Mouse (Mus musculus): Measurements from ENCODE around the gene Ngrn. TPM values are rescaled to one million over a fixed set of nuclear protein-coding genes. Genes with fewer than 3 reads are reported as not detected.

Gene Ngrn
- polyA plus RNA-seq, 1 experiment from 2014 or later: 50.2 TPM

GRCm38 (mm10) chr7:80297041-80297440 is 36.0 kb downstream of the Ngrn start:
- no peak overlapping the region for H3K9ac ChIP-seq (replicated peaks; ENCODE audit: low read length)
- WGBS: 79% methylated on average over 3 of the region's 3 CpGs
- H3K4me2 ChIP-seq (ENCODE audit: low read depth, low read length): no peak overlapping the region
- H3K9me3 ChIP-seq (replicated peaks; ENCODE audit: control insufficient read depth, low read length): no peaks in the 10 kb centered on the region
- ATAC-seq (replicated peaks; ENCODE audit: insufficient number of reproducible peaks, low FRiP score, low TSS enrichment, low read depth): no peak
- no peak overlapping the region for H3K4me3 ChIP-seq (ENCODE audit: low read depth, low read length)
- no peaks in the 10 kb centered on the region for H3K27me3 ChIP-seq (ENCODE audit: control insufficient read depth, insufficient read depth, low read length)
- no peak for DNase-seq (ENCODE audit: low spot score)
- H3K4me1 ChIP-seq (ENCODE audit: control insufficient read depth, insufficient read depth, low read length): no peaks in the 10 kb centered on the region
- H3K36me3 ChIP-seq (replicated peaks; ENCODE audit: control insufficient read depth, insufficient read depth, low read depth, low read length): peaks cover 8% of the 10 kb centered on the region; the same call in 1 of the 2 replicates
- no peak overlapping the region for H3K27ac ChIP-seq (replicated peaks; ENCODE audit: low read depth, low read length)

GRCm38 (mm10) chr7:80298754-80299153 is 37.7 kb downstream of the Ngrn start:
- H3K27ac ChIP-seq (replicated peaks; ENCODE audit: low read depth, low read length): no peak overlapping the region
- no peak for DNase-seq (ENCODE audit: low spot score)
- no peak overlapping the region for H3K4me2 ChIP-seq (ENCODE audit: low read depth, low read length)
- H3K4me3 ChIP-seq (ENCODE audit: low read depth, low read length): no peak overlapping the region
- H3K9ac ChIP-seq (replicated peaks; ENCODE audit: low read length): no peak overlapping the region
- 95% methylated on average over 4 of the region's 4 CpGs for WGBS
- peaks cover 10% of the 10 kb centered on the region for H3K36me3 ChIP-seq (replicated peaks; ENCODE audit: control insufficient read depth, insufficient read depth, low read depth, low read length)
- no peaks in the 10 kb centered on the region for H3K27me3 ChIP-seq (ENCODE audit: control insufficient read depth, insufficient read depth, low read length)
- H3K9me3 ChIP-seq (replicated peaks; ENCODE audit: control insufficient read depth, low read length): no peaks in the 10 kb centered on the region
- no peaks in the 10 kb centered on the region for H3K4me1 ChIP-seq (ENCODE audit: control insufficient read depth, insufficient read depth, low read length)
- ATAC-seq (replicated peaks; ENCODE audit: insufficient number of reproducible peaks, low FRiP score, low TSS enrichment, low read depth): no peak

- 91% methylated on average over 3 of the region's 3 CpGs for WGBS
- Histone ChIP-seq H3K27ac (replicated peaks; ENCODE audit: low read depth, low read length) (no peak overlapping the region), H3K27me3 (ENCODE audit: control insufficient read depth, insufficient read depth, low read length) (no peaks in the 10 kb centered on the region), H3K36me3 (replicated peaks; ENCODE audit: control insufficient read depth, insufficient read depth, low read depth, low read length) (peaks cover 11% of the 10 kb centered on the region), H3K9me3 (replicated peaks; ENCODE audit: control insufficient read depth, low read length) (no peaks in the 10 kb centered on the region), H3K4me2 (ENCODE audit: low read depth, low read length) (no peak overlapping the region), H3K9ac (replicated peaks; ENCODE audit: low read length) (no peak overlapping the region), H3K4me1 (ENCODE audit: control insufficient read depth, insufficient read depth, low read length) (no peaks in the 10 kb centered on the region), H3K4me3 (ENCODE audit: low read depth, low read length) (no peak overlapping the region)
- no peak for ATAC-seq (replicated peaks; ENCODE audit: insufficient number of reproducible peaks, low FRiP score, low TSS enrichment, low read depth)
- no peak for DNase-seq (ENCODE audit: low spot score)
Measured at GRCm38 (mm10) chr7:80299568-80299967, 38.6 kb downstream of the Ngrn start.

GRCm38 (mm10) chr7:80301522-80301921 is 40.5 kb downstream of the Ngrn start:
- Histone ChIP-seq H3K4me1 (ENCODE audit: control insufficient read depth, insufficient read depth, low read length) (no peaks in the 10 kb centered on the region), H3K36me3 (replicated peaks; ENCODE audit: control insufficient read depth, insufficient read depth, low read depth, low read length) (peaks cover 14% of the 10 kb centered on the region)

GRCm38 (mm10) chr7:80307766-80308165 is 46.8 kb downstream of the Ngrn start:
- Histone ChIP-seq H3K9ac (replicated peaks; ENCODE audit: low read length) (no peak overlapping the region), H3K27me3 (ENCODE audit: control insufficient read depth, insufficient read depth, low read length) (no peaks in the 10 kb centered on the region), H3K9me3 (replicated peaks; ENCODE audit: control insufficient read depth, low read length) (no peaks in the 10 kb centered on the region), H3K4me1 (ENCODE audit: control insufficient read depth, insufficient read depth, low read length) (no peaks in the 10 kb centered on the region), H3K36me3 (replicated peaks; ENCODE audit: control insufficient read depth, insufficient read depth, low read depth, low read length) (peaks cover 4% of the 10 kb centered on the region), H3K4me3 (ENCODE audit: low read depth, low read length) (no peak overlapping the region), H3K27ac (replicated peaks; ENCODE audit: low read depth, low read length) (no peak overlapping the region), H3K4me2 (ENCODE audit: low read depth, low read length) (no peak overlapping the region)
- ATAC-seq (replicated peaks; ENCODE audit: insufficient number of reproducible peaks, low FRiP score, low TSS enrichment, low read depth) (no peak), DNase-seq (ENCODE audit: low spot score) (no peak)
- WGBS: 78% methylated on average over 3 of the region's 3 CpGs

More at GRCm38 (mm10) chr7:80301522-80301921, 40.5 kb downstream of the Ngrn start:
- ATAC-seq (replicated peaks; ENCODE audit: insufficient number of reproducible peaks, low FRiP score, low TSS enrichment, low read depth): no peak
- 80% methylated on average over 2 of the region's 2 CpGs for WGBS
- no peaks in the 10 kb centered on the region for H3K27me3 ChIP-seq (ENCODE audit: control insufficient read depth, insufficient read depth, low read length)
- H3K27ac ChIP-seq (replicated peaks; ENCODE audit: low read depth, low read length): no peak overlapping the region
- H3K4me3 ChIP-seq (ENCODE audit: low read depth, low read length): no peak overlapping the region
- no peak overlapping the region for H3K4me2 ChIP-seq (ENCODE audit: low read depth, low read length)
- no peak for DNase-seq (ENCODE audit: low spot score)
- H3K9ac ChIP-seq (replicated peaks; ENCODE audit: low read length): no peak overlapping the region
- H3K9me3 ChIP-seq (replicated peaks; ENCODE audit: control insufficient read depth, low read length): no peaks in the 10 kb centered on the region

- WGBS: 88% methylated on average over 7 of the region's 7 CpGs
- no peak overlapping the region for H3K9ac ChIP-seq (replicated peaks; ENCODE audit: low read length)
- no peak overlapping the region for H3K27ac ChIP-seq (replicated peaks; ENCODE audit: low read depth, low read length)
- H3K27me3 ChIP-seq (ENCODE audit: control insufficient read depth, insufficient read depth, low read length): no peaks in the 10 kb centered on the region
- H3K4me1 ChIP-seq (ENCODE audit: control insufficient read depth, insufficient read depth, low read length): no peaks in the 10 kb centered on the region
- no peaks in the 10 kb centered on the region for H3K9me3 ChIP-seq (replicated peaks; ENCODE audit: control insufficient read depth, low read length)
- ATAC-seq (replicated peaks; ENCODE audit: insufficient number of reproducible peaks, low FRiP score, low TSS enrichment, low read depth): no peak
- peaks cover 7% of the 10 kb centered on the region for H3K36me3 ChIP-seq (replicated peaks; ENCODE audit: control insufficient read depth, insufficient read depth, low read depth, low read length)
- DNase-seq (ENCODE audit: low spot score): no peak
- no peak overlapping the region for H3K4me3 ChIP-seq (ENCODE audit: low read depth, low read length)
- no peak overlapping the region for H3K4me2 ChIP-seq (ENCODE audit: low read depth, low read length)
Measured at GRCm38 (mm10) chr7:80310771-80311170, 49.8 kb downstream of the Ngrn start.

Other genes starting within 250 kb of the Ngrn start
- gene Zfp710, start 236.4 kb upstream of the Ngrn start, polyA plus RNA-seq (2014; fragmentation: Nextera tagmentation; extraction: Ambion mirVana): 16.4 and 17.8 TPM in 2 replicates
- gene Idh2, start 145.8 kb upstream of the Ngrn start, polyA plus RNA-seq (2014; fragmentation: Nextera tagmentation; extraction: Ambion mirVana): 488 and 508 TPM in 2 replicates
- 6.9 and 7.7 TPM in 2 replicates for gene Sema4b, start 74.4 kb upstream of the Ngrn start, polyA plus RNA-seq (2014; fragmentation: Nextera tagmentation; extraction: Ambion mirVana)
- 53.7 and 59.5 TPM in 2 replicates for gene Cib1, start 28.4 kb upstream of the Ngrn start, polyA plus RNA-seq (2014; fragmentation: Nextera tagmentation; extraction: Ambion mirVana)
- gene Gdpgp1, start 28.4 kb upstream of the Ngrn start, polyA plus RNA-seq (2014; fragmentation: Nextera tagmentation; extraction: Ambion mirVana): 2.2 and 3.9 TPM in 2 replicates
- 0.13 and 0.35 TPM in 2 replicates for gene Ttll13, start 14.8 kb upstream of the Ngrn start, polyA plus RNA-seq (2014; fragmentation: Nextera tagmentation; extraction: Ambion mirVana)
- gene Vps33b, start 8.4 kb downstream of the Ngrn start, polyA plus RNA-seq (2014; fragmentation: Nextera tagmentation; extraction: Ambion mirVana): 7.7 and 10.1 TPM in 2 replicates
- 154 and 172 TPM in 2 replicates for gene Prc1, start 33.2 kb downstream of the Ngrn start, polyA plus RNA-seq (2014; fragmentation: Nextera tagmentation; extraction: Ambion mirVana)
- gene Rccd1, start 63.2 kb downstream of the Ngrn start, polyA plus RNA-seq (2014; fragmentation: Nextera tagmentation; extraction: Ambion mirVana): 7.5 and 8.4 TPM in 2 replicates
- gene Unc45a, start 79.8 kb downstream of the Ngrn start, polyA plus RNA-seq (2014; fragmentation: Nextera tagmentation; extraction: Ambion mirVana): 26.5 and 31.1 TPM in 2 replicates
- 25.7 and 28.4 TPM in 2 replicates for gene Hddc3, start 81.9 kb downstream of the Ngrn start, polyA plus RNA-seq (2014; fragmentation: Nextera tagmentation; extraction: Ambion mirVana)
- gene Man2a2, start 110.2 kb downstream of the Ngrn start, polyA plus RNA-seq (2014; fragmentation: Nextera tagmentation; extraction: Ambion mirVana): 6.6 and 9.3 TPM in 2 replicates
- gene Fes, start 126.7 kb downstream of the Ngrn start, polyA plus RNA-seq (2014; fragmentation: Nextera tagmentation; extraction: Ambion mirVana): 6.6 and 8.3 TPM in 2 replicates
- 5.2 and 6.0 TPM in 2 replicates for gene Furin, start 144.2 kb downstream of the Ngrn start, polyA plus RNA-seq (2014; fragmentation: Nextera tagmentation; extraction: Ambion mirVana)